Mouse (Mus musculus): ENCODE results near the gene Gm49486. TPM values are rescaled to one million over a fixed set of nuclear protein-coding genes. Genes with fewer than 3 reads are reported as not detected.

Gene Gm49486
- polyA plus RNA-seq, 1 experiment = 0.11 TPM

GRCm38 (mm10) chr15:79268521-79268920 lies 39.3 kb downstream of the Gm49486 start:
- TF ChIP-seq POLR2A (IDR thresholded peaks at IDR 0.05; ENCODE audit: low read depth, low read length) = no peak
- TF ChIP-seq CTCF (conservative IDR thresholded peaks at IDR 0.05; ENCODE audit: insufficient read depth, insufficient read length, low read depth, low read length) = no peak
- Histone ChIP-seq H3K36me3 (ENCODE audit: control insufficient read depth, insufficient read depth, low read length) (no peaks in the 10 kb centered on the region), H3K27ac (ENCODE audit: insufficient read depth, low read depth, low read length) (no peak overlapping the region), H3K4me3 (ENCODE audit: insufficient read depth, low read depth, low read length) (no peak overlapping the region), H3K4me1 (ENCODE audit: control insufficient read depth, insufficient read depth, low read length) (peaks cover 3% of the 10 kb centered on the region; the same call in 1 of the 2 replicates), H3K27me3 (replicated peaks; ENCODE audit: control insufficient read depth, insufficient read depth, low read length) (no peaks in the 10 kb centered on the region)
- WGBS = 38% methylated on average over 1 of the region's 1 CpGs
- no peak for DNase-seq

- no peaks in the 10 kb centered on the region for H3K27me3 ChIP-seq (replicated peaks; ENCODE audit: control insufficient read depth, insufficient read depth, low read length)
- 31% methylated on average over 33 of the region's 33 CpGs for WGBS
- H3K36me3 ChIP-seq (ENCODE audit: control insufficient read depth, insufficient read depth, low read length) = no peaks in the 10 kb centered on the region
- DNase-seq = peak; percentile 69
- H3K27ac ChIP-seq (ENCODE audit: insufficient read depth, low read depth, low read length) = no peak overlapping the region
- TF ChIP-seq POLR2A (IDR thresholded peaks at IDR 0.05; ENCODE audit: low read depth, low read length) (no peak), CTCF (conservative IDR thresholded peaks at IDR 0.05; ENCODE audit: insufficient read depth, insufficient read length, low read depth, low read length) (no peak)
- H3K4me3 ChIP-seq (ENCODE audit: insufficient read depth, low read depth, low read length) = no peak overlapping the region
- H3K4me1 ChIP-seq (ENCODE audit: control insufficient read depth, insufficient read depth, low read length) = peaks cover 3% of the 10 kb centered on the region; the same call in 1 of the 2 replicates
These were observed 41.3 kb downstream of the Gm49486 start for GRCm38 (mm10) chr15:79270317-79271123.

- H3K4me3 ChIP-seq (ENCODE audit: insufficient read depth, low read depth, low read length) = no peak overlapping the region
- H3K27ac ChIP-seq (ENCODE audit: insufficient read depth, low read depth, low read length) = no peak overlapping the region
- WGBS = 34% methylated on average over 17 of the region's 17 CpGs
These were observed 42.0 kb downstream of the Gm49486 start for GRCm38 (mm10) chr15:79271124-79271746.

GRCm38 (mm10) chr15:79273020-79273419 lies 43.8 kb downstream of the Gm49486 start:
- 53% methylated on average over 10 of the region's 10 CpGs for WGBS
- Histone ChIP-seq H3K4me3 (ENCODE audit: insufficient read depth, low read depth, low read length) (no peak overlapping the region), H3K36me3 (ENCODE audit: control insufficient read depth, insufficient read depth, low read length) (no peaks in the 10 kb centered on the region), H3K4me1 (ENCODE audit: control insufficient read depth, insufficient read depth, low read length) (peaks cover 3% of the 10 kb centered on the region; the same call in 1 of the 2 replicates), H3K27ac (ENCODE audit: insufficient read depth, low read depth, low read length) (no peak overlapping the region), H3K27me3 (replicated peaks; ENCODE audit: control insufficient read depth, insufficient read depth, low read length) (no peaks in the 10 kb centered on the region)
- no peak for DNase-seq
- TF ChIP-seq POLR2A (IDR thresholded peaks at IDR 0.05; ENCODE audit: low read depth, low read length) = no peak

More at GRCm38 (mm10) chr15:79271124-79271746, 42.0 kb downstream of the Gm49486 start:
- Histone ChIP-seq H3K4me1 (ENCODE audit: control insufficient read depth, insufficient read depth, low read length) (peaks cover 3% of the 10 kb centered on the region; the same call in 1 of the 2 replicates), H3K36me3 (ENCODE audit: control insufficient read depth, insufficient read depth, low read length) (no peaks in the 10 kb centered on the region), H3K27me3 (replicated peaks; ENCODE audit: control insufficient read depth, insufficient read depth, low read length) (no peaks in the 10 kb centered on the region)
- TF ChIP-seq POLR2A (IDR thresholded peaks at IDR 0.05; ENCODE audit: low read depth, low read length) (no peak), CTCF (conservative IDR thresholded peaks at IDR 0.05; ENCODE audit: insufficient read depth, insufficient read length, low read depth, low read length) (peak; percentile 64)
- no peak for DNase-seq

- Histone ChIP-seq H3K27me3 (replicated peaks; ENCODE audit: control insufficient read depth, insufficient read depth, low read length) (no peaks in the 10 kb centered on the region), H3K4me3 (ENCODE audit: insufficient read depth, low read depth, low read length) (no peak overlapping the region), H3K36me3 (ENCODE audit: control insufficient read depth, insufficient read depth, low read length) (no peaks in the 10 kb centered on the region), H3K27ac (ENCODE audit: insufficient read depth, low read depth, low read length) (no peak overlapping the region), H3K4me1 (ENCODE audit: control insufficient read depth, insufficient read depth, low read length) (peaks cover 7% of the 10 kb centered on the region; the same call in 1 of the 2 replicates)
- 64% methylated on average over 10 of the region's 10 CpGs for WGBS
- TF ChIP-seq CTCF (conservative IDR thresholded peaks at IDR 0.05; ENCODE audit: insufficient read depth, insufficient read length, low read depth, low read length) (no peak), POLR2A (IDR thresholded peaks at IDR 0.05; ENCODE audit: low read depth, low read length) (no peak)
- DNase-seq = no peak
These were observed 48.5 kb downstream of the Gm49486 start for GRCm38 (mm10) chr15:79277728-79278127.

GRCm38 (mm10) chr15:79280209-79280608 lies 51.0 kb downstream of the Gm49486 start:
- H3K4me1 ChIP-seq (ENCODE audit: control insufficient read depth, insufficient read depth, low read length) = peaks cover 23% of the 10 kb centered on the region
- TF ChIP-seq CTCF (conservative IDR thresholded peaks at IDR 0.05; ENCODE audit: insufficient read depth, insufficient read length, low read depth, low read length) (peak; percentile 58), POLR2A (IDR thresholded peaks at IDR 0.05; ENCODE audit: low read depth, low read length) (no peak)
- H3K36me3 ChIP-seq (ENCODE audit: control insufficient read depth, insufficient read depth, low read length) = no peaks in the 10 kb centered on the region
- peak; percentile 45 for DNase-seq
- no peaks in the 10 kb centered on the region for H3K27me3 ChIP-seq (replicated peaks; ENCODE audit: control insufficient read depth, insufficient read depth, low read length)
- no peak overlapping the region for H3K4me3 ChIP-seq (ENCODE audit: insufficient read depth, low read depth, low read length)
- WGBS = 38% methylated on average over 6 of the region's 6 CpGs
- H3K27ac ChIP-seq (ENCODE audit: insufficient read depth, low read depth, low read length) = no peak overlapping the region

GRCm38 (mm10) chr15:79280850-79281249 lies 51.7 kb downstream of the Gm49486 start:
- Histone ChIP-seq H3K4me3 (ENCODE audit: insufficient read depth, low read depth, low read length) (no peak overlapping the region), H3K36me3 (ENCODE audit: control insufficient read depth, insufficient read depth, low read length) (no peaks in the 10 kb centered on the region), H3K4me1 (ENCODE audit: control insufficient read depth, insufficient read depth, low read length) (peaks cover 26% of the 10 kb centered on the region), H3K27ac (ENCODE audit: insufficient read depth, low read depth, low read length) (no peak overlapping the region), H3K27me3 (replicated peaks; ENCODE audit: control insufficient read depth, insufficient read depth, low read length) (no peaks in the 10 kb centered on the region)
- no peak for DNase-seq
- TF ChIP-seq POLR2A (IDR thresholded peaks at IDR 0.05; ENCODE audit: low read depth, low read length) = no peak
- no peak for TF ChIP-seq CTCF (conservative IDR thresholded peaks at IDR 0.05; ENCODE audit: insufficient read depth, insufficient read length, low read depth, low read length)
- WGBS = 62% methylated on average over 5 of the region's 5 CpGs

All from kidney, adult 2 months (tissue).